Mouse (Mus musculus): ENCODE results near the gene Kmt2b.

GRCm38 (mm10) chr7:30604944-30605343, 16.4 kb upstream of the Kmt2b start:
- TF ChIP-seq CTCF (IDR thresholded peaks at IDR 0.05; ENCODE audit: low read depth) = no peak
- no peak for TF ChIP-seq EP300 (IDR thresholded peaks at IDR 0.05; ENCODE audit: low read depth)
